Mouse (Mus musculus) thymus, adult 2 months (tissue): Measurements from ENCODE around the gene Adora1. TPM values are rescaled to one million over a fixed set of nuclear protein-coding genes. Genes with fewer than 3 reads are reported as not detected.
A peak's percentile ranks its signal among the peaks of the same experiment; 100 is the strongest.
"Not testable (repeated sequence)": the region's sequence is repeated elsewhere in the genome, so short reads cannot be mapped to it uniquely, and the experiment has no call there.

ENCODE experiments used
- DNase-seq: peaks from one replicate; pipeline ENCODE4 v3.0.0; 2021
- H3K27ac ChIP-seq: fragments of 200-500 bp; 2 replicates; pipeline ENCODE4 v1.5.1; 2012; ENCODE audit warnings: low read length, control low read depth; ENCODE audit not compliant: control insufficient read depth, insufficient read depth
- H3K27me3 ChIP-seq: fragments of 200-500 bp; 2 replicates; pipeline ENCODE4 v1.6.1; 2012; ENCODE audit warnings: mild to moderate bottlenecking, low read length, moderate library complexity, mixed read lengths; ENCODE audit not compliant: control insufficient read depth, insufficient read depth
- H3K36me3 ChIP-seq: fragments of 200-500 bp; 2 replicates; pipeline ENCODE4 v1.6.1; 2012; ENCODE audit warnings: mild to moderate bottlenecking, low read length, moderate library complexity; ENCODE audit not compliant: control insufficient read depth, insufficient read depth
- H3K4me1 ChIP-seq: fragments of 200-500 bp; replicated peaks from 2 replicates; pipeline ENCODE4 v1.6.1; 2012; ENCODE audit warnings: low read length; ENCODE audit not compliant: control insufficient read depth, insufficient read depth
- H3K4me3 ChIP-seq: fragments of 200-500 bp; 2 replicates; pipeline ENCODE4 v1.5.1; 2012; ENCODE audit warnings: mild to moderate bottlenecking, low read length, control low read depth, moderate library complexity; ENCODE audit not compliant: control insufficient read depth, insufficient read depth
- CTCF ChIP-seq: fragments of 200-500 bp; IDR thresholded peaks from 2 replicates; pipeline ENCODE4 v1.5.1; 2012; ENCODE audit warnings: mild to moderate bottlenecking, control low read depth, low read length, moderate library complexity, borderline replicate concordance; ENCODE audit not compliant: control insufficient read depth, poor library complexity, insufficient read depth; ENCODE audit errors: extremely low read depth
- POLR2A ChIP-seq: fragments of 200-500 bp; IDR thresholded peaks from 2 replicates; pipeline ENCODE4 v1.6.1; 2012; ENCODE audit warnings: mild to moderate bottlenecking, low read length, control low read depth, moderate library complexity; ENCODE audit not compliant: control insufficient read depth, poor library complexity, insufficient read depth; ENCODE audit errors: extremely low read depth
- WGBS: fragments of 180-500 bp; shearing (Covaris S2); methylation state at CpG from one replicate; pipeline ENCODE4 v1.1.7; 2018; 5-methylcytosine and 5-hydroxymethylcytosine counted together
- polyA plus RNA-seq: library from polyadenylated mRNA; depleted of rRNA; stranded (reverse); fragments of >200 nt; gene quantifications from 2 replicates; pipeline ENCODE4 v1.2.3, GENCODE M21; 2012

The Adora1 gene
- polyA plus RNA-seq, 1 experiment, result 6.2 TPM

GRCm38 (mm10) chr1:134264341-134264740 is 29.1 kb upstream of the Adora1 start:
- TF ChIP-seq CTCF (no peak), POLR2A (no peak)
- DNase-seq, result no peak
- no peak overlapping the region for H3K27ac ChIP-seq
- H3K4me1 ChIP-seq, result no peaks in the 10 kb centered on the region
- 96% methylated on average over 6 of the region's 6 CpGs for WGBS
- H3K4me3 ChIP-seq, result no peak overlapping the region
- no peaks in the 10 kb centered on the region for H3K36me3 ChIP-seq
- no peaks in the 10 kb centered on the region for H3K27me3 ChIP-seq

- 82% methylated on average over 1 of the region's 1 CpGs for WGBS
- H3K27me3 ChIP-seq, H3K4me3 ChIP-seq, H3K4me1 ChIP-seq, H3K36me3 ChIP-seq, DNase-seq, H3K27ac ChIP-seq: not testable (repeated sequence)
Observed at GRCm38 (mm10) chr1:134249681-134250080, 14.4 kb upstream of the Adora1 start.

- Histone ChIP-seq H3K27me3 (no peaks in the 10 kb centered on the region), H3K27ac (no peak overlapping the region), H3K4me3 (no peak overlapping the region), H3K36me3 (no peaks in the 10 kb centered on the region), H3K4me1 (no peaks in the 10 kb centered on the region)
- DNase-seq, result no peak
- WGBS, result 87% methylated on average over 4 of the region's 4 CpGs
- TF ChIP-seq CTCF, result no peak
- TF ChIP-seq POLR2A, result no peak
Observed at GRCm38 (mm10) chr1:134246590-134246989, 11.4 kb upstream of the Adora1 start.

GRCm38 (mm10) chr1:134245004-134245717 is 9.9 kb upstream of the Adora1 start:
- DNase-seq, result no peak
- no peak for TF ChIP-seq POLR2A
- TF ChIP-seq CTCF, result no peak
- H3K4me3 ChIP-seq, result no peak overlapping the region
- no peaks in the 10 kb centered on the region for H3K27me3 ChIP-seq
- 0 out of 2 replicates have a peak, but pooled peaks cover 2% of the 10 kb centered on the region for H3K4me1 ChIP-seq
- no peaks in the 10 kb centered on the region for H3K36me3 ChIP-seq
- H3K27ac ChIP-seq, result no peak overlapping the region
- WGBS, result 90% methylated on average over 14 of the region's 14 CpGs

GRCm38 (mm10) chr1:134243948-134244914 is 9.0 kb upstream of the Adora1 start:
- peak; percentile 83 for DNase-seq
- Histone ChIP-seq H3K27ac (no peak overlapping the region), H3K4me3 (no peak overlapping the region), H3K36me3 (no peaks in the 10 kb centered on the region), H3K4me1 (0 out of 2 replicates have a peak, but pooled peaks cover 2% of the 10 kb centered on the region), H3K27me3 (no peaks in the 10 kb centered on the region)
- peak; percentile 85 for TF ChIP-seq CTCF
- no peak for TF ChIP-seq POLR2A
- 30% methylated on average over 35 of the region's 35 CpGs for WGBS

GRCm38 (mm10) chr1:134243505-134243904 is 8.3 kb upstream of the Adora1 start:
- Histone ChIP-seq H3K4me3 (no peak overlapping the region), H3K27me3 (no peaks in the 10 kb centered on the region), H3K36me3 (no peaks in the 10 kb centered on the region), H3K4me1 (0 out of 2 replicates have a peak, but pooled peaks cover 2% of the 10 kb centered on the region), H3K27ac (no peak overlapping the region)
- 79% methylated on average over 6 of the region's 6 CpGs for WGBS
- no peak for TF ChIP-seq CTCF
- TF ChIP-seq POLR2A, result no peak
- DNase-seq, result no peak
